Comparison of ENCODE assay signal across 17 mouse cellular contexts in the genomic region with DNA sequence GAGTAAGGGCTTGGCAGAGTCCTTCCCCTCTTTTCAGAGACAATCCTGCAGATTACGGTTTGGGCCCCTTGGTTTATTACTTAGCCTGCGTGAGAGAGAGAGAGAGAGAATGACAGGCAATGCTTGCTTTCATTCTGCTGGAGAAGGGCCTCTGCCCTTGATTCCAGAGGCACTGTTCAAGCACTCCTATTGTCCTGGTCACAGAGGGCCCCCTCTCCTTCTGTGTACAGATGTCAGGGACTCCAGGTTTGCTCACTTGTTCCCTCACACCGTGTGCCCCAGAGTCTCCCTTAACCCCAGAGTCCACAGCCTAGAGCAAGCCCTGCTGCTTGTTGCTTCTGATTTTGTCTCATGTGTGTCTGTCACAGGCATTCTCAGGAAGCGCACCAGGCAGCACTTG.
"Had no signal": no experiment of that assay in that cellular context is flagged by ENCODE, and none has a peak within 500 bp of the region (broad histone marks: within the 10 kb centered on the region; RNA-seq: fewer than 3 reads in every experiment).

No protein-coding gene starts in this region.

- H3K9ac ChIP-seq: liver, embryonic 13.5 days; liver, embryonic 15.5 days; liver, postnatal 0 days; lung, embryonic 15.5 days; midbrain, embryonic 13.5 days; neural tube, embryonic 12.5 days; stomach, embryonic 15.5 days had no signal

- H3K27ac ChIP-seq: liver, embryonic 13.5 days; liver, embryonic 15.5 days; lung, embryonic 15.5 days; macrophage; midbrain, embryonic 13.5 days; neural tube, embryonic 12.5 days; stomach, embryonic 15.5 days; stomach, postnatal 0 days had no signal

- DNase-seq: liver, embryonic 13.5 days; liver, postnatal 0 days; lung, adult 2 months; lung, postnatal 14 days; lung, postnatal 36 days; right cerebral cortex, postnatal 14 days; thymus, adult 2 months; thymus, postnatal 4 days had no signal

- H3K4me2 ChIP-seq: liver, embryonic 13.5 days; liver, embryonic 15.5 days; lung, embryonic 15.5 days; midbrain, embryonic 13.5 days; neural tube, embryonic 12.5 days; stomach, embryonic 15.5 days had no signal

- ATAC-seq: liver, postnatal 0 days; lung, postnatal 0 days; midbrain, embryonic 13.5 days had no signal

- H3K4me1 ChIP-seq: liver, embryonic 13.5 days; liver, embryonic 15.5 days; stomach, embryonic 15.5 days had no signal

- H3K36me3 ChIP-seq: liver, embryonic 13.5 days; liver, embryonic 15.5 days; lung, embryonic 15.5 days; midbrain, embryonic 13.5 days; neural tube, embryonic 12.5 days; stomach, embryonic 15.5 days had no signal

- H3K9me3 ChIP-seq: liver, embryonic 13.5 days; liver, embryonic 15.5 days; lung, embryonic 15.5 days; midbrain, embryonic 13.5 days; neural tube, embryonic 12.5 days; stomach, embryonic 15.5 days had no signal

- H3K4me3 ChIP-seq: liver, embryonic 13.5 days; liver, embryonic 15.5 days; lung, embryonic 15.5 days; megakaryocyte, embryonic 14.5 days; midbrain, embryonic 13.5 days; neural tube, embryonic 12.5 days; stomach, embryonic 15.5 days had no signal

- H3K27me3 ChIP-seq: liver, embryonic 13.5 days; liver, embryonic 15.5 days; lung, embryonic 15.5 days; midbrain, embryonic 13.5 days; neural tube, embryonic 12.5 days; stomach, embryonic 15.5 days had no signal
